Mouse (Mus musculus) midbrain, embryonic 12.5 days (tissue): ENCODE measurements around the gene Mcmbp. TPM values are rescaled to one million over a fixed set of nuclear protein-coding genes. Genes with fewer than 3 reads are reported as not detected.
A peak's percentile ranks its signal among the peaks of the same experiment; 100 is the strongest.

Source experiments
- ATAC-seq: fragments of 200-750 bp; cut with Nextera tagmentation; 2 replicates; pipeline ENCODE4 v1.8.0; 2017; ENCODE audit warnings: low read depth, moderate TSS enrichment, moderate library complexity; ENCODE audit not compliant: low FRiP score
- H3K27ac ChIP-seq: fragments of 300-500 bp; sonication (generic); replicated peaks from 2 replicates; pipeline ENCODE4 v1.5.1; 2016; ENCODE audit warnings: mild to moderate bottlenecking
- H3K27me3 ChIP-seq: fragments of 300-500 bp; sonication (generic); 2 replicates; pipeline ENCODE4 v1.6.1; 2016; ENCODE audit warnings: mild to moderate bottlenecking
- H3K36me3 ChIP-seq: fragments of 300-500 bp; sonication (generic); 2 replicates; pipeline ENCODE4 v1.6.1; 2016
- H3K4me1 ChIP-seq: fragments of 300-500 bp; sonication (generic); 2 replicates; pipeline ENCODE4 v1.6.1; 2016
- H3K4me2 ChIP-seq: fragments of 300-500 bp; sonication (generic); replicated peaks from 2 replicates; pipeline ENCODE4 v1.6.1; 2016; ENCODE audit warnings: mild to moderate bottlenecking, moderate library complexity
- H3K4me3 ChIP-seq: fragments of 300-500 bp; sonication (generic); 2 replicates; pipeline ENCODE4 v1.5.1; 2016; ENCODE audit warnings: mild to moderate bottlenecking
- H3K9ac ChIP-seq: fragments of 300-500 bp; sonication (generic); replicated peaks from 2 replicates; pipeline ENCODE4 v1.6.1; 2016; ENCODE audit warnings: mild to moderate bottlenecking, moderate library complexity
- H3K9me3 ChIP-seq: fragments of 300-500 bp; sonication (generic); 2 replicates; pipeline ENCODE4 v1.6.1; 2016; ENCODE audit warnings: mild to moderate bottlenecking
- WGBS: fragments of 180-500 bp; shearing (Covaris S2); methylation state at CpG from one replicate; pipeline ENCODE4 v1.1.7; 2016; 5-methylcytosine and 5-hydroxymethylcytosine counted together
- polyA plus RNA-seq: library from polyadenylated mRNA; unstranded; fragments of >200 nt; fragmentation: Nextera tagmentation; extraction: Ambion mirVana; gene quantifications from 2 replicates; pipeline ENCODE4 v1.2.1, GENCODE M21; 2016

Gene Mcmbp
- polyA plus RNA-seq, 1 experiment from 2014 or later = 74.8 TPM

- Histone ChIP-seq H3K4me1 (peaks cover 18% of the 10 kb centered on the region), H3K36me3 (peaks cover 8% of the 10 kb centered on the region; the same call in 1 of the 2 replicates), H3K9me3 (no peaks in the 10 kb centered on the region), H3K27me3 (no peaks in the 10 kb centered on the region), H3K27ac (peak overlapping the region; percentile 62), H3K4me2 (no peak overlapping the region), H3K4me3 (no peak overlapping the region), H3K9ac (no peak overlapping the region)
- 0 out of 2 replicates have a peak, but pooled peaks have one; percentile 53 for ATAC-seq
- WGBS = 46% methylated on average over 5 of the region's 5 CpGs
Observed at GRCm38 (mm10) chr7:128667788-128668187, 72.5 kb downstream of the Mcmbp start.

GRCm38 (mm10) chr7:128664861-128665377 is 75.4 kb downstream of the Mcmbp start:
- Histone ChIP-seq H3K27ac (no peak overlapping the region), H3K4me2 (no peak overlapping the region), H3K9me3 (no peaks in the 10 kb centered on the region), H3K36me3 (peaks cover 9% of the 10 kb centered on the region; the same call in 1 of the 2 replicates), H3K27me3 (no peaks in the 10 kb centered on the region), H3K9ac (no peak overlapping the region), H3K4me3 (no peak overlapping the region), H3K4me1 (peaks cover 8% of the 10 kb centered on the region)
- WGBS = 89% methylated on average over 11 of the region's 11 CpGs
- no peak for ATAC-seq

- Histone ChIP-seq H3K27me3 (no peaks in the 10 kb centered on the region), H3K4me3 (no peak overlapping the region), H3K4me2 (no peak overlapping the region), H3K9ac (no peak overlapping the region), H3K4me1 (peaks cover 8% of the 10 kb centered on the region), H3K36me3 (peaks cover 11% of the 10 kb centered on the region; the same call in 1 of the 2 replicates), H3K9me3 (no peaks in the 10 kb centered on the region), H3K27ac (no peak overlapping the region)
- 88% methylated on average over 8 of the region's 8 CpGs for WGBS
- ATAC-seq = no peak
Observed at GRCm38 (mm10) chr7:128663906-128664305, 76.4 kb downstream of the Mcmbp start.

GRCm38 (mm10) chr7:128656970-128657369 is 83.3 kb downstream of the Mcmbp start:
- Histone ChIP-seq H3K9ac (no peak overlapping the region), H3K4me1 (no peaks in the 10 kb centered on the region), H3K27me3 (no peaks in the 10 kb centered on the region), H3K36me3 (0 out of 2 replicates have a peak, but pooled peaks cover 3% of the 10 kb centered on the region), H3K9me3 (no peaks in the 10 kb centered on the region), H3K27ac (no peak overlapping the region), H3K4me2 (no peak overlapping the region), H3K4me3 (no peak overlapping the region)
- ATAC-seq = no peak
- 85% methylated on average over 1 of the region's 1 CpGs for WGBS

Other genes with a start within 250 kb of the Mcmbp start
- gene Bag3, start 216.9 kb downstream of the Mcmbp start, polyA plus RNA-seq = 3.9 and 4.6 TPM in 2 replicates
- gene Inpp5f, start 129.2 kb downstream of the Mcmbp start, polyA plus RNA-seq = 143 and 157 TPM in 2 replicates
- 42.6 and 42.8 TPM in 2 replicates for gene Sec23ip, start 4.4 kb upstream of the Mcmbp start, polyA plus RNA-seq